Mouse (Mus musculus) hindbrain, embryonic 12.5 days (tissue): ENCODE measurements at regions not wholly inside any gene's neighbourhood (a gene's known extent, or its start where the extent isn't known, plus 50 kb on each side); places are given as distances from the start of the nearest gene placed in this dataset.

Experiments
- ATAC-seq: fragments of 200-750 bp; cut with Nextera tagmentation; 2 replicates; pipeline ENCODE4 v1.8.0; 2017; ENCODE audit warnings: moderate TSS enrichment; ENCODE audit not compliant: low FRiP score
- H3K27ac ChIP-seq: fragments of 300-500 bp; sonication (generic); 2 replicates; pipeline ENCODE4 v1.5.1; 2016; ENCODE audit warnings: mild to moderate bottlenecking
- H3K27me3 ChIP-seq: fragments of 300-500 bp; sonication (generic); 2 replicates; pipeline ENCODE4 v1.6.1; 2016; ENCODE audit warnings: mild to moderate bottlenecking
- H3K36me3 ChIP-seq: fragments of 300-500 bp; sonication (generic); 2 replicates; pipeline ENCODE4 v1.6.1; 2016; ENCODE audit warnings: mild to moderate bottlenecking
- H3K4me1 ChIP-seq: fragments of 300-500 bp; sonication (generic); 2 replicates; pipeline ENCODE4 v1.6.1; 2016
- H3K4me2 ChIP-seq: fragments of 300-500 bp; sonication (generic); replicated peaks from 2 replicates; pipeline ENCODE4 v1.6.1; 2016; ENCODE audit warnings: mild to moderate bottlenecking
- H3K4me3 ChIP-seq: fragments of 300-500 bp; sonication (generic); 2 replicates; pipeline ENCODE4 v1.5.1; 2016; ENCODE audit warnings: mild to moderate bottlenecking
- H3K9ac ChIP-seq: fragments of 300-500 bp; sonication (generic); 2 replicates; pipeline ENCODE4 v1.6.1; 2016; ENCODE audit warnings: mild to moderate bottlenecking, moderate library complexity
- H3K9me3 ChIP-seq: fragments of 300-500 bp; sonication (generic); replicated peaks from 2 replicates; pipeline ENCODE4 v1.6.1; 2016; ENCODE audit warnings: mild to moderate bottlenecking
- WGBS: fragments of 180-500 bp; shearing (Covaris S2); methylation state at CpG from one replicate; pipeline ENCODE4 v1.1.7; 2016; 5-methylcytosine and 5-hydroxymethylcytosine counted together

DNA sequence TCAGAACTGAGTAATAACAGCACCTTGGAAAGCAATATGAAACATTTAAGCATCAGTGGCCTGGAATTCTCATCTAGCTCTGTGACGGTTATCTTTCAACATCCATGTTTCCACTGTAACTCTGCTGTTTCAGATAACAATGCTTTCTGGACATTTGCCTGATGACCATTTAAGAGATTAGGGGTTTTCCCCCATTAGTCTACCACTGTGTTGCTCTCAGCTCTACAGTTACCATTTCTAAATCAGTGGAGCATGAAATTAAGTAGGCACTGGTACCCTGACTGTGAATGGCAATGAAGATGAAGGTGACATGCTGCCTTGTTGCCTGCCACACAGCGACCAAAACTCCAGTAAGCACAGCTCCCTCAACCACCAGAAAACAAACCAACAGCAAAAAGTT, 70.7 kb upstream of the Myo3a start:
- no peaks in the 10 kb centered on the region for H3K36me3 ChIP-seq
- no peak overlapping the region for H3K4me3 ChIP-seq
- H3K4me1 ChIP-seq: no peaks in the 10 kb centered on the region
- no peak overlapping the region for H3K4me2 ChIP-seq
- H3K9me3 ChIP-seq: no peaks in the 10 kb centered on the region
- peak overlapping the region; percentile 23; the same call in 1 of the 2 replicates for H3K27ac ChIP-seq
- WGBS: 62% methylated on average over 2 of the region's 2 CpGs
- ATAC-seq: peak; percentile 69
- no peaks in the 10 kb centered on the region for H3K27me3 ChIP-seq
- H3K9ac ChIP-seq: no peak overlapping the region

DNA sequence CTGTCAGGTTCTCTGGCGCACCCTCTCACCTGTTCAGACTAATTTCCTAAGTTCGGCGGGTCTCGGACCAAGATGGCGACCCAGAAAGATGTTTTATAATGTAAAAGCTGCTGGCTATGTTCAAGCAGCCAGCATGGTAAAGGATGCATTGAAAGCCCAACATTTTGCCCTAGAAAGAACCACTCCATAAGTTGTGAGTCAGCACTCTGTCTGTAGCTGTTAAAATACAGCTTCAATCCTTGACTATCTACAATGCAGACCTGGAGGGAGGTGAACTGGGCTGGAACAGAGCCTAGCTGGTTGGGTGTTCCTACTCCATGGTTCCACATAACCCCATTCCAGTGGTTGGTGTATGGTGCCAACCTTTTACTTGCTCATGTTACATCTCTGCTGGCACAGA, 61.9 kb upstream of the Myo3a start:
- Histone ChIP-seq H3K4me1 (no peaks in the 10 kb centered on the region), H3K27me3 (no peaks in the 10 kb centered on the region), H3K36me3 (no peaks in the 10 kb centered on the region), H3K4me3 (no peak overlapping the region), H3K9ac (no peak overlapping the region), H3K4me2 (no peak overlapping the region), H3K9me3 (no peaks in the 10 kb centered on the region), H3K27ac (no peak overlapping the region)
- no peak for ATAC-seq
- WGBS: 100% methylated on average over 5 of the region's 5 CpGs

DNA sequence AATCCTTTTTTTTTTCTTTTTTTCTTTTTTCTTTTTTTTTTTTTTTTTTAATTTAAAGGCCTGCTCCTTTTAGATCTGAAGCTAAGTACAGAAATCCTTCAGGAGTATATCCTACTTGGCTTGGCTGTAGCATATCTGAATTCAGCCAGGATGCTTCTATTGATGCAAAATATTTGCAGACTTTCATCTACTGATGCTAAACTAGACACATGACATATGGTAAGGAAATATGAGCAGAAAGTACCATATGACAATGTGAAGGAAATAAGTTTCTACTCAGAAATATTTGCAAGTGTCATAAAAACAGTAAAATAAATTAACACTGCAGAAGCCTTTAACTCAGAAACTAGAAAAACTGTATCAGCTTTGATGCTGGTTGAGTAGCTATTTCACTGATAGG, 61.4 kb upstream of the Myo3a start:
- H3K9me3 ChIP-seq: no peaks in the 10 kb centered on the region
- H3K36me3 ChIP-seq: no peaks in the 10 kb centered on the region
- ATAC-seq: no peak
- H3K4me2 ChIP-seq: no peak overlapping the region
- H3K27me3 ChIP-seq: no peaks in the 10 kb centered on the region
- H3K9ac ChIP-seq: no peak overlapping the region
- no peaks in the 10 kb centered on the region for H3K4me1 ChIP-seq
- H3K27ac ChIP-seq: no peak overlapping the region
- no peak overlapping the region for H3K4me3 ChIP-seq
